Mouse (Mus musculus) right cerebral cortex, postnatal 4 days (tissue): ENCODE data around the gene Prps1l1.

Experiments
- DNase-seq: peaks from one replicate; pipeline ENCODE4 v3.0.0-alpha.2; 2022

Gene Prps1l1

GRCm38 (mm10) chr12:35027533-35027932 lies 43.0 kb downstream of the Prps1l1 start:
- DNase-seq = no peak
